Mouse (Mus musculus): ENCODE results near the gene Hc. TPM values are rescaled to one million over a fixed set of nuclear protein-coding genes. Genes with fewer than 3 reads are reported as not detected.

Gene Hc
- polyA plus RNA-seq, 1 experiment = not detected

GRCm38 (mm10) chr2:34982096-34982724 is 79.0 kb downstream of the Hc start:
- Histone ChIP-seq H3K4me3 (ENCODE audit: extremely low read depth, insufficient read depth, insufficient read length) (no peak overlapping the region), H3K36me3 (ENCODE audit: control insufficient read depth, insufficient read depth, low read length) (no peaks in the 10 kb centered on the region), H3K27me3 (ENCODE audit: control insufficient read depth, insufficient read depth, low read length) (no peaks in the 10 kb centered on the region), H3K4me1 (ENCODE audit: control insufficient read depth, insufficient read depth, insufficient read length) (peaks cover 30% of the 10 kb centered on the region), H3K27ac (ENCODE audit: insufficient read depth, low read length) (no peak overlapping the region)
- 68% methylated on average over 14 of the region's 14 CpGs for WGBS
- TF ChIP-seq CTCF (IDR thresholded peaks at IDR 0.05; ENCODE audit: extremely low read depth, insufficient read depth, insufficient read length, insufficient replicate concordance) (no peak), POLR2A (IDR thresholded peaks at IDR 0.05; ENCODE audit: low read depth, low read length) (no peak)
- no peak for DNase-seq (ENCODE audit: low read depth in 1 of 2, low spot score in 2 of 2)

GRCm38 (mm10) chr2:34979459-34980011 is 81.7 kb downstream of the Hc start:
- Histone ChIP-seq H3K36me3 (ENCODE audit: control insufficient read depth, insufficient read depth, low read length) (no peaks in the 10 kb centered on the region), H3K4me1 (ENCODE audit: control insufficient read depth, insufficient read depth, insufficient read length) (peaks cover 41% of the 10 kb centered on the region), H3K27me3 (ENCODE audit: control insufficient read depth, insufficient read depth, low read length) (no peaks in the 10 kb centered on the region), H3K27ac (ENCODE audit: insufficient read depth, low read length) (0 out of 2 replicates have a peak overlapping the region, but pooled peaks have one; percentile 29), H3K4me3 (ENCODE audit: extremely low read depth, insufficient read depth, insufficient read length) (no peak overlapping the region)
- WGBS = 30% methylated on average over 3 of the region's 3 CpGs
- TF ChIP-seq POLR2A (IDR thresholded peaks at IDR 0.05; ENCODE audit: low read depth, low read length) = no peak
- TF ChIP-seq CTCF (IDR thresholded peaks at IDR 0.05; ENCODE audit: extremely low read depth, insufficient read depth, insufficient read length, insufficient replicate concordance) = no peak
- DNase-seq (ENCODE audit: low read depth in 1 of 2, low spot score in 2 of 2) = no peak

GRCm38 (mm10) chr2:34978226-34978625 is 83.0 kb downstream of the Hc start:
- 90% methylated on average over 2 of the region's 2 CpGs for WGBS
- no peaks in the 10 kb centered on the region for H3K36me3 ChIP-seq (ENCODE audit: control insufficient read depth, insufficient read depth, low read length)
- no peaks in the 10 kb centered on the region for H3K27me3 ChIP-seq (ENCODE audit: control insufficient read depth, insufficient read depth, low read length)
- TF ChIP-seq CTCF (IDR thresholded peaks at IDR 0.05; ENCODE audit: extremely low read depth, insufficient read depth, insufficient read length, insufficient replicate concordance) (no peak), POLR2A (IDR thresholded peaks at IDR 0.05; ENCODE audit: low read depth, low read length) (no peak)
- DNase-seq (ENCODE audit: low read depth in 1 of 2, low spot score in 2 of 2) = no peak
- H3K4me1 ChIP-seq (ENCODE audit: control insufficient read depth, insufficient read depth, insufficient read length) = peaks cover 41% of the 10 kb centered on the region
- H3K27ac ChIP-seq (ENCODE audit: insufficient read depth, low read length) = 0 out of 2 replicates have a peak overlapping the region, but pooled peaks have one; percentile 2
- no peak overlapping the region for H3K4me3 ChIP-seq (ENCODE audit: extremely low read depth, insufficient read depth, insufficient read length)

- Histone ChIP-seq H3K27ac (ENCODE audit: insufficient read depth, low read length) (peak overlapping the region; percentile 96), H3K36me3 (ENCODE audit: control insufficient read depth, insufficient read depth, low read length) (no peaks in the 10 kb centered on the region), H3K4me1 (ENCODE audit: control insufficient read depth, insufficient read depth, insufficient read length) (peaks cover 41% of the 10 kb centered on the region), H3K4me3 (ENCODE audit: extremely low read depth, insufficient read depth, insufficient read length) (0 out of 2 replicates have a peak overlapping the region, but pooled peaks have one; percentile 2), H3K27me3 (ENCODE audit: control insufficient read depth, insufficient read depth, low read length) (no peaks in the 10 kb centered on the region)
- TF ChIP-seq CTCF (IDR thresholded peaks at IDR 0.05; ENCODE audit: extremely low read depth, insufficient read depth, insufficient read length, insufficient replicate concordance) (no peak), POLR2A (IDR thresholded peaks at IDR 0.05; ENCODE audit: low read depth, low read length) (no peak)
- WGBS = 20% methylated on average over 8 of the region's 8 CpGs
- peak; percentile 56 to 78 for DNase-seq (ENCODE audit: low read depth in 1 of 2, low spot score in 2 of 2)
Measured at GRCm38 (mm10) chr2:34976945-34977658, 84.1 kb downstream of the Hc start.

- WGBS = 19% methylated on average over 6 of the region's 6 CpGs
- H3K4me3 ChIP-seq (ENCODE audit: extremely low read depth, insufficient read depth, insufficient read length) = no peak overlapping the region
- H3K4me1 ChIP-seq (ENCODE audit: control insufficient read depth, insufficient read depth, insufficient read length) = peaks cover 37% of the 10 kb centered on the region
- H3K27ac ChIP-seq (ENCODE audit: insufficient read depth, low read length) = peak overlapping the region; percentile 96
- peak; percentile 39 to 65 for DNase-seq (ENCODE audit: low read depth in 1 of 2, low spot score in 2 of 2)
- no peaks in the 10 kb centered on the region for H3K36me3 ChIP-seq (ENCODE audit: control insufficient read depth, insufficient read depth, low read length)
- no peaks in the 10 kb centered on the region for H3K27me3 ChIP-seq (ENCODE audit: control insufficient read depth, insufficient read depth, low read length)
- TF ChIP-seq POLR2A (IDR thresholded peaks at IDR 0.05; ENCODE audit: low read depth, low read length) (no peak), CTCF (IDR thresholded peaks at IDR 0.05; ENCODE audit: extremely low read depth, insufficient read depth, insufficient read length, insufficient replicate concordance) (no peak)
Measured at GRCm38 (mm10) chr2:34976447-34976846, 84.8 kb downstream of the Hc start.

GRCm38 (mm10) chr2:34973087-34973486 is 88.2 kb downstream of the Hc start:
- DNase-seq (ENCODE audit: low read depth in 1 of 2, low spot score in 2 of 2) = no peak
- Histone ChIP-seq H3K36me3 (ENCODE audit: control insufficient read depth, insufficient read depth, low read length) (no peaks in the 10 kb centered on the region), H3K4me1 (ENCODE audit: control insufficient read depth, insufficient read depth, insufficient read length) (peaks cover 23% of the 10 kb centered on the region; the same call in 1 of the 2 replicates), H3K4me3 (ENCODE audit: extremely low read depth, insufficient read depth, insufficient read length) (no peak overlapping the region), H3K27me3 (ENCODE audit: control insufficient read depth, insufficient read depth, low read length) (no peaks in the 10 kb centered on the region), H3K27ac (ENCODE audit: insufficient read depth, low read length) (no peak overlapping the region)
- WGBS = 74% methylated on average over 8 of the region's 8 CpGs
- no peak for TF ChIP-seq CTCF (IDR thresholded peaks at IDR 0.05; ENCODE audit: extremely low read depth, insufficient read depth, insufficient read length, insufficient replicate concordance)
- TF ChIP-seq POLR2A (IDR thresholded peaks at IDR 0.05; ENCODE audit: low read depth, low read length) = no peak
